Mouse (Mus musculus) hindbrain, embryonic 11.5 days (tissue): ENCODE measurements at regions not wholly inside any gene's neighbourhood (a gene's known extent, or its start where the extent isn't known, plus 50 kb on each side); places are given as distances from the start of the nearest gene placed in this dataset.

Experiments
- ATAC-seq: fragments of 200-750 bp; cut with Nextera tagmentation; 2 replicates; pipeline ENCODE4 v1.8.0; 2017; ENCODE audit warnings: mild to moderate bottlenecking, moderate TSS enrichment, moderate library complexity; ENCODE audit not compliant: low FRiP score
- DNase-seq: peaks from one replicate; pipeline ENCODE4 v3.0.0-alpha.2; 2015; ENCODE audit warnings: low spot score
- H3K27ac ChIP-seq: fragments of 300-500 bp; sonication (generic); 2 replicates; pipeline ENCODE4 v1.5.1; 2014; ENCODE audit warnings: mild to moderate bottlenecking, low read depth, low read length
- H3K27me3 ChIP-seq: fragments of 300-500 bp; sonication (generic); 2 replicates; pipeline ENCODE4 v1.6.1; 2014; ENCODE audit warnings: mild to moderate bottlenecking, low read length, moderate library complexity, mixed read lengths; ENCODE audit not compliant: control insufficient read depth, insufficient read depth
- H3K36me3 ChIP-seq: fragments of 300-500 bp; sonication (generic); 2 replicates; pipeline ENCODE4 v1.6.1; 2014; ENCODE audit warnings: mild to moderate bottlenecking, low read length, moderate library complexity, mixed read lengths; ENCODE audit not compliant: control insufficient read depth, insufficient read depth
- H3K4me1 ChIP-seq: fragments of 300-500 bp; sonication (generic); replicated peaks from 2 replicates; pipeline ENCODE4 v1.6.1; 2014; ENCODE audit warnings: low read length, mixed read lengths; ENCODE audit not compliant: control insufficient read depth, insufficient read depth
- H3K4me2 ChIP-seq: fragments of 300-500 bp; sonication (generic); replicated peaks from 2 replicates; pipeline ENCODE4 v1.6.1; 2014; ENCODE audit warnings: mild to moderate bottlenecking, low read depth, low read length
- H3K4me3 ChIP-seq: fragments of 300-500 bp; sonication (generic); 2 replicates; pipeline ENCODE4 v1.5.1; 2014; ENCODE audit warnings: low read depth, low read length
- H3K9ac ChIP-seq: fragments of 300-500 bp; sonication (generic); 2 replicates; pipeline ENCODE4 v1.6.1; 2014; ENCODE audit warnings: low read depth, low read length
- H3K9me3 ChIP-seq: fragments of 300-500 bp; sonication (generic); 2 replicates; pipeline ENCODE4 v1.6.1; 2016; ENCODE audit warnings: low read length; ENCODE audit not compliant: control insufficient read depth
- WGBS: fragments of 180-500 bp; shearing (Covaris S2); extraction: QIAGEN DNeasy Blood & Tissue Kit; methylation state at CpG from one replicate; pipeline ENCODE4 v1.1.7; 2014; 5-methylcytosine and 5-hydroxymethylcytosine counted together

GRCm38 (mm10) chr7:73599354-73600002, 57.8 kb upstream of the Chd2 start:
- no peak for DNase-seq
- no peaks in the 10 kb centered on the region for H3K36me3 ChIP-seq
- H3K4me1 ChIP-seq, result no peaks in the 10 kb centered on the region
- WGBS, result 92% methylated on average over 9 of the region's 9 CpGs
- no peak overlapping the region for H3K4me3 ChIP-seq
- ATAC-seq, result no peak
- H3K27me3 ChIP-seq, result no peaks in the 10 kb centered on the region
- no peaks in the 10 kb centered on the region for H3K9me3 ChIP-seq
- H3K9ac ChIP-seq, result no peak overlapping the region
- no peak overlapping the region for H3K27ac ChIP-seq
- H3K4me2 ChIP-seq, result no peak overlapping the region

GRCm38 (mm10) chr7:73597968-73598367, 56.3 kb upstream of the Chd2 start:
- DNase-seq, result no peak

GRCm38 (mm10) chr7:73596866-73597840, 55.5 kb upstream of the Chd2 start:
- Histone ChIP-seq H3K4me1 (0 out of 2 replicates have a peak, but pooled peaks cover 2% of the 10 kb centered on the region), H3K27ac (peak overlapping the region; percentile 24; the same call in 1 of the 2 replicates), H3K9ac (no peak overlapping the region), H3K36me3 (no peaks in the 10 kb centered on the region), H3K4me2 (no peak overlapping the region), H3K4me3 (no peak overlapping the region), H3K27me3 (no peaks in the 10 kb centered on the region), H3K9me3 (no peaks in the 10 kb centered on the region)
- ATAC-seq (no peak), DNase-seq (no peak)
- 65% methylated on average over 11 of the region's 11 CpGs for WGBS

More at GRCm38 (mm10) chr7:73597968-73598367, 56.3 kb upstream of the Chd2 start:
- no peak for ATAC-seq
- WGBS, result 81% methylated on average over 5 of the region's 5 CpGs
- Histone ChIP-seq H3K4me2 (no peak overlapping the region), H3K9me3 (no peaks in the 10 kb centered on the region), H3K9ac (no peak overlapping the region), H3K4me3 (no peak overlapping the region), H3K27ac (no peak overlapping the region), H3K4me1 (0 out of 2 replicates have a peak, but pooled peaks cover 2% of the 10 kb centered on the region), H3K27me3 (no peaks in the 10 kb centered on the region), H3K36me3 (no peaks in the 10 kb centered on the region)

- no peak overlapping the region for H3K4me3 ChIP-seq
- no peaks in the 10 kb centered on the region for H3K27me3 ChIP-seq
- H3K36me3 ChIP-seq, result no peaks in the 10 kb centered on the region
- 0 out of 2 replicates have a peak, but pooled peaks cover 2% of the 10 kb centered on the region for H3K4me1 ChIP-seq
- H3K9me3 ChIP-seq, result no peaks in the 10 kb centered on the region
- no peak for ATAC-seq
- DNase-seq, result peak; percentile 13
- no peak overlapping the region for H3K4me2 ChIP-seq
- H3K9ac ChIP-seq, result no peak overlapping the region
- peak overlapping the region; percentile 70 for H3K27ac ChIP-seq
- whole genome bisulfite sequencing, result 48% methylated on average over 2 of the region's 2 CpGs
Observed at GRCm38 (mm10) chr7:73596415-73596814, 54.8 kb upstream of the Chd2 start.

- ATAC-seq, result 0 out of 2 replicates have a peak, but pooled peaks have one; percentile 20
- H3K9me3 ChIP-seq, result no peaks in the 10 kb centered on the region
Observed at GRCm38 (mm10) chr7:73595860-73596259, 54.2 kb upstream of the Chd2 start.

GRCm38 (mm10) chr7:73595140-73595825, 53.7 kb upstream of the Chd2 start:
- peak overlapping the region; percentile 70 for H3K27ac ChIP-seq
- WGBS, result 3% methylated on average over 23 of the region's 23 CpGs
- H3K27me3 ChIP-seq, result no peaks in the 10 kb centered on the region
- peak overlapping the region; percentile 12; the same call in 1 of the 2 replicates for H3K4me3 ChIP-seq
- 0 out of 2 replicates have a peak, but pooled peaks cover 2% of the 10 kb centered on the region for H3K4me1 ChIP-seq
- 0 out of 2 replicates have a peak overlapping the region, but pooled peaks have one; percentile 2 for H3K9ac ChIP-seq
- DNase-seq (peak; percentile 94), ATAC-seq (peak; percentile 98)
- peak overlapping the region; percentile 50 for H3K4me2 ChIP-seq
- no peaks in the 10 kb centered on the region for H3K36me3 ChIP-seq
- H3K9me3 ChIP-seq, result no peaks in the 10 kb centered on the region

More at GRCm38 (mm10) chr7:73595860-73596259, 54.2 kb upstream of the Chd2 start:
- H3K9ac ChIP-seq, result no peak overlapping the region
- peak overlapping the region; percentile 70 for H3K27ac ChIP-seq
- 0 out of 2 replicates have a peak, but pooled peaks cover 2% of the 10 kb centered on the region for H3K4me1 ChIP-seq
- WGBS, result 38% methylated on average over 9 of the region's 9 CpGs
- no peaks in the 10 kb centered on the region for H3K27me3 ChIP-seq
- H3K4me3 ChIP-seq, result no peak overlapping the region
- no peaks in the 10 kb centered on the region for H3K36me3 ChIP-seq
- H3K4me2 ChIP-seq, result no peak overlapping the region
- DNase-seq, result peak; percentile 51

GRCm38 (mm10) chr7:73594492-73595139, 53.0 kb upstream of the Chd2 start:
- Histone ChIP-seq H3K36me3 (no peaks in the 10 kb centered on the region), H3K4me1 (0 out of 2 replicates have a peak, but pooled peaks cover 2% of the 10 kb centered on the region), H3K27ac (peak overlapping the region; percentile 70), H3K4me2 (peak overlapping the region; percentile 50), H3K9me3 (no peaks in the 10 kb centered on the region), H3K27me3 (no peaks in the 10 kb centered on the region), H3K9ac (no peak overlapping the region), H3K4me3 (peak overlapping the region; percentile 12; the same call in 1 of the 2 replicates)
- WGBS, result 2% methylated on average over 14 of the region's 14 CpGs
- ATAC-seq (peak; percentile 62; the same call in 1 of the 2 replicates), DNase-seq (peak; percentile 74)
